Mouse (Mus musculus): ENCODE data around the gene H2al1i. TPM values are rescaled to one million over a fixed set of nuclear protein-coding genes. Genes with fewer than 3 reads are reported as not detected.
"Not testable (repeated sequence)": the region's sequence is repeated elsewhere in the genome, so short reads cannot be mapped to it uniquely, and the experiment has no call there.

H2al1i gene
- not detected in 2 replicates for polyA plus RNA-seq (2015; fragmentation: Nextera tagmentation; extraction: Ambion mirVana)

GRCm38 (mm10) chrX:11324359-11324758, at the start of gene H2al1i:
Gene H2al1i, plus strand, starts transcription at chrX:11324659.
- not testable (repeated sequence) for H3K4me3 ChIP-seq; H3K27ac ChIP-seq (replicated peaks); H3K4me2 ChIP-seq (replicated peaks); H3K9me3 ChIP-seq; H3K27me3 ChIP-seq; ATAC-seq (replicated peaks); H3K9ac ChIP-seq (replicated peaks); H3K4me1 ChIP-seq; H3K36me3 ChIP-seq
- WGBS: 100% methylated on average over 3 of the region's 5 CpGs

GRCm38 (mm10) chrX:11277083-11277482, 47.4 kb upstream of the H2al1i start:
- no peak for ATAC-seq (replicated peaks)
- WGBS: 58% methylated on average over 6 of the region's 6 CpGs
- no peak overlapping the region for H3K9ac ChIP-seq (replicated peaks)
- no peaks in the 10 kb centered on the region for H3K4me1 ChIP-seq
- H3K27ac ChIP-seq (replicated peaks): no peak overlapping the region
- H3K4me3 ChIP-seq: no peak overlapping the region
- no peaks in the 10 kb centered on the region for H3K9me3 ChIP-seq
- H3K36me3 ChIP-seq: no peaks in the 10 kb centered on the region
- no peaks in the 10 kb centered on the region for H3K27me3 ChIP-seq
- no peak overlapping the region for H3K4me2 ChIP-seq (replicated peaks)

GRCm38 (mm10) chrX:11280741-11281140, 43.7 kb upstream of the H2al1i start:
- H3K27me3 ChIP-seq: no peaks in the 10 kb centered on the region
- H3K9me3 ChIP-seq: no peaks in the 10 kb centered on the region
- H3K36me3 ChIP-seq: no peaks in the 10 kb centered on the region
- ATAC-seq (replicated peaks): no peak
- H3K4me1 ChIP-seq: no peaks in the 10 kb centered on the region
- no peak overlapping the region for H3K4me2 ChIP-seq (replicated peaks)
- H3K4me3 ChIP-seq: no peak overlapping the region
- WGBS: 78% methylated on average over 2 of the region's 2 CpGs
- no peak overlapping the region for H3K9ac ChIP-seq (replicated peaks)
- H3K27ac ChIP-seq (replicated peaks): no peak overlapping the region

- ATAC-seq (replicated peaks): no peak
- Histone ChIP-seq H3K4me3 (no peak overlapping the region), H3K4me2 (replicated peaks) (no peak overlapping the region), H3K9me3 (no peaks in the 10 kb centered on the region), H3K36me3 (no peaks in the 10 kb centered on the region), H3K27ac (replicated peaks) (no peak overlapping the region), H3K9ac (replicated peaks) (no peak overlapping the region), H3K27me3 (no peaks in the 10 kb centered on the region), H3K4me1 (no peaks in the 10 kb centered on the region)
- 74% methylated on average over 14 of the region's 14 CpGs for WGBS
Observed at GRCm38 (mm10) chrX:11288306-11288882, 36.1 kb upstream of the H2al1i start.

- no peak overlapping the region for H3K4me3 ChIP-seq
- no peaks in the 10 kb centered on the region for H3K9me3 ChIP-seq
- H3K27ac ChIP-seq (replicated peaks): no peak overlapping the region
- no peaks in the 10 kb centered on the region for H3K36me3 ChIP-seq
- H3K27me3 ChIP-seq: no peaks in the 10 kb centered on the region
- WGBS: 36% methylated on average over 4 of the region's 4 CpGs
- H3K4me1 ChIP-seq: no peaks in the 10 kb centered on the region
- no peak overlapping the region for H3K9ac ChIP-seq (replicated peaks)
- ATAC-seq (replicated peaks): no peak
- no peak overlapping the region for H3K4me2 ChIP-seq (replicated peaks)
Observed at GRCm38 (mm10) chrX:11289244-11289643, 35.2 kb upstream of the H2al1i start.

GRCm38 (mm10) chrX:11298957-11299356, 25.5 kb upstream of the H2al1i start, which contains the start of gene H2al1a:
Gene H2al1a, plus strand, starts transcription at chrX:11299257.
- H3K27me3 ChIP-seq; H3K9ac ChIP-seq (replicated peaks); H3K4me2 ChIP-seq (replicated peaks); H3K36me3 ChIP-seq; H3K27ac ChIP-seq (replicated peaks); H3K4me3 ChIP-seq; H3K9me3 ChIP-seq; H3K4me1 ChIP-seq; ATAC-seq (replicated peaks): not testable (repeated sequence)
- WGBS: no CpG with 5 or more reads among the region's 3 CpGs

- not testable (repeated sequence) for H3K9ac ChIP-seq (replicated peaks); H3K27ac ChIP-seq (replicated peaks); H3K4me3 ChIP-seq; H3K27me3 ChIP-seq; H3K4me2 ChIP-seq (replicated peaks); ATAC-seq (replicated peaks); H3K9me3 ChIP-seq; H3K4me1 ChIP-seq; H3K36me3 ChIP-seq
- 94% methylated on average over 1 of the region's 3 CpGs for WGBS
Observed at GRCm38 (mm10) chrX:11302132-11302531, 22.3 kb upstream of the H2al1i start, which contains the start of gene H2al1b. Gene H2al1b, plus strand, starts transcription at chrX:11302432.

- H3K27me3 ChIP-seq; H3K36me3 ChIP-seq; H3K4me3 ChIP-seq; H3K4me1 ChIP-seq; H3K9ac ChIP-seq (replicated peaks); H3K4me2 ChIP-seq (replicated peaks); ATAC-seq (replicated peaks); H3K27ac ChIP-seq (replicated peaks); H3K9me3 ChIP-seq: not testable (repeated sequence)
- 100% methylated on average over 1 of the region's 6 CpGs for WGBS
Observed at GRCm38 (mm10) chrX:11305355-11305754, 19.1 kb upstream of the H2al1i start, which contains the start of gene H2al1c. Gene H2al1c, plus strand, starts transcription at chrX:11305655.

- not testable (repeated sequence) for H3K4me1 ChIP-seq; H3K9me3 ChIP-seq; H3K36me3 ChIP-seq; H3K9ac ChIP-seq (replicated peaks); H3K27me3 ChIP-seq; ATAC-seq (replicated peaks); H3K4me2 ChIP-seq (replicated peaks); H3K4me3 ChIP-seq; H3K27ac ChIP-seq (replicated peaks)
- no CpG with 5 or more reads among the region's 6 CpGs for WGBS
Observed at GRCm38 (mm10) chrX:11308524-11308923, 15.9 kb upstream of the H2al1i start, which contains the start of gene H2al1d. Gene H2al1d, plus strand, starts transcription at chrX:11308824.

GRCm38 (mm10) chrX:11311634-11312033, 12.8 kb upstream of the H2al1i start, which contains the start of gene H2al1e:
Gene H2al1e, plus strand, starts transcription at chrX:11311934.
- not testable (repeated sequence) for H3K4me3 ChIP-seq; H3K27me3 ChIP-seq; H3K27ac ChIP-seq (replicated peaks); ATAC-seq (replicated peaks); H3K4me2 ChIP-seq (replicated peaks); H3K9me3 ChIP-seq; H3K4me1 ChIP-seq; H3K36me3 ChIP-seq; H3K9ac ChIP-seq (replicated peaks)
- no CpG with 5 or more reads among the region's 3 CpGs for WGBS

- no CpG with 5 or more reads among the region's 6 CpGs for WGBS
- not testable (repeated sequence) for H3K4me3 ChIP-seq; H3K9ac ChIP-seq (replicated peaks); H3K27me3 ChIP-seq; H3K27ac ChIP-seq (replicated peaks); H3K4me2 ChIP-seq (replicated peaks); H3K9me3 ChIP-seq; ATAC-seq (replicated peaks); H3K36me3 ChIP-seq; H3K4me1 ChIP-seq
Observed at GRCm38 (mm10) chrX:11314858-11315257, 9.6 kb upstream of the H2al1i start, which contains the start of gene H2al1f. Gene H2al1f, plus strand, starts transcription at chrX:11315158.

- not testable (repeated sequence) for H3K4me3 ChIP-seq; H3K4me2 ChIP-seq (replicated peaks); H3K9me3 ChIP-seq; H3K27ac ChIP-seq (replicated peaks); H3K27me3 ChIP-seq; H3K36me3 ChIP-seq; H3K4me1 ChIP-seq; H3K9ac ChIP-seq (replicated peaks); ATAC-seq (replicated peaks)
- WGBS: no CpG with 5 or more reads among the region's 3 CpGs
Observed at GRCm38 (mm10) chrX:11317956-11318355, 6.5 kb upstream of the H2al1i start, which contains the start of gene H2al1g. Gene H2al1g, plus strand, starts transcription at chrX:11318256.

GRCm38 (mm10) chrX:11321192-11321591, 3.3 kb upstream of the H2al1i start, which contains the start of gene H2al1h:
Gene H2al1h, plus strand, starts transcription at chrX:11321492.
- not testable (repeated sequence) for H3K9me3 ChIP-seq; H3K4me3 ChIP-seq; H3K4me2 ChIP-seq (replicated peaks); ATAC-seq (replicated peaks); H3K4me1 ChIP-seq; H3K36me3 ChIP-seq; H3K9ac ChIP-seq (replicated peaks); H3K27me3 ChIP-seq; H3K27ac ChIP-seq (replicated peaks)
- WGBS: no CpG with 5 or more reads among the region's 6 CpGs
